Mouse (Mus musculus): ENCODE measurements around the gene Mfn1.

The Mfn1 gene

GRCm38 (mm10) chr3:32529303-32529898 is at the start of gene Mfn1:
Gene Mfn1, plus strand, starts transcription at chr3:32529465.
- in situ Hi-C loops (cut with MboI; ENCODE audit: unreplicated experiment in 2 of 2): no loop called here

DNA sequence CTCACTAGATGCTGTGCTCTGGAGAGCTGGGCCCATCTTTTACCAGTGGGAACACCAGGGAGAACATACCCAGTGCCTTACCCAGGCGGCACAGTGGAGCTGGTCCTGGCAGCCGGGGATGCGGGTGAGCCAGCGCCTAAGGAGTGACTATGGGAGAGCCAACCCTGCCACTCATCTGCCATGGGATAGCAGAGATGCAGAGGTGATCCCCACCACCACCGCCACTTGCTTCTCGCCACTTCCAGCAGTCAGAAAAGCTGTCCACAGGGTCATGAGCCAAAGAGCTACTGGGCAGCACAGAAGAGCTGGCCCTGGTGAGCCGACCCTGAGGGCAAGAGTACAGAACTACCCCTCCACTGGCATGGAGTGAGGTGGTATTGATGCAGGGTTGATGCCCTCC is 49.3 kb upstream of the Mfn1 start:
- in situ Hi-C loops (cut with MboI; ENCODE audit: unreplicated experiment in 2 of 2): loop anchor here in 1 of 2 experiments (25.0 kb wide), 1 partner anchor 693 kb away; no protein-coding TSS in a partner anchor

DNA sequence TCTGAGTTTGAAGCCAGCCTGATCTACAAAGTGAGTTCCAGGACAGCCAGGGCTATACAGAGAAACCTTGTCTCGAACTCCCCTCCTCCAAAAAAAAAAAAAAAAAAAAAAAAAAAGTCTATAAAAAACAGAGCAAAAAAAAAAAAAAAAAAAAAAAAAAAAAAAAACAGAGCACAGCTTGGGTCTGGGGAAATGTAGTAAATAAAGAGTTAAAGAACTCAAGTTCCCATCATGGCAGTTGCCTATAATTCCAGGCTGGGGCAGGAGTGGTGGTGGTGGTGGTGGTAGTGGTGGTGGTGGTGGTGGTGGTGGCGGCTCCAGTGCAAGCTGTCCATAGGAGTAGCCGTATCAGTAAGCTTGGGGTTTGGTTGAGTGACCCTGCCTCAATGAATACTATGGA is 46.2 kb upstream of the Mfn1 start:
- in situ Hi-C loops (cut with MboI; ENCODE audit: unreplicated experiment in 2 of 2): loop anchor here in 1 of 2 experiments (25.0 kb wide), 1 partner anchor 696 kb away; no protein-coding TSS in a partner anchor

DNA sequence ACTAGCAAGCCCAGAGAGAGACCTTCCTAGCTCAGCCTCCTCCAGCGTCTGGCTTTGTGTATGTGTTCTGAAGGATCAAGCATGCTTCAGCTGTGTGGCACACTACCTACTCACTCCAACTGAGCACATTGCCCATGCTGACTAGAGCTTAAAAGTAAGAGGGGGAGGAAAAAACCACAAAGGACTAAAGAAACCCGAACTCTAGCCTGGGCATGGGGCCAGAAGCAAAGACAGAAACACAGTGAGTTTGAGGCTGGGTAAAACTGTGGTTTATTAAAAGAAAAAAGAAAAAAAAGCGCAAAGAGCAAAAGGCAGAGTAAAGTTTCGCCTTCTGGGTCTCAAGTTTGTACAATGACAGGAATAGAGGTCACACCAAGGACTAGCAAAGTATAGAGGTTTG is 42.7 kb upstream of the Mfn1 start:
- in situ Hi-C loops (cut with MboI; ENCODE audit: unreplicated experiment in 2 of 2): loop anchor here in 1 of 2 experiments (25.0 kb wide), 1 partner anchor 699 kb away; no protein-coding TSS in a partner anchor

GRCm38 (mm10) chr3:32488172-32488571 is 41.1 kb upstream of the Mfn1 start:
- in situ Hi-C loops (cut with MboI; ENCODE audit: unreplicated experiment in 2 of 2): loop anchor here in 1 of 2 experiments (25.0 kb wide), 1 partner anchor 701 kb away; no protein-coding TSS in a partner anchor

DNA sequence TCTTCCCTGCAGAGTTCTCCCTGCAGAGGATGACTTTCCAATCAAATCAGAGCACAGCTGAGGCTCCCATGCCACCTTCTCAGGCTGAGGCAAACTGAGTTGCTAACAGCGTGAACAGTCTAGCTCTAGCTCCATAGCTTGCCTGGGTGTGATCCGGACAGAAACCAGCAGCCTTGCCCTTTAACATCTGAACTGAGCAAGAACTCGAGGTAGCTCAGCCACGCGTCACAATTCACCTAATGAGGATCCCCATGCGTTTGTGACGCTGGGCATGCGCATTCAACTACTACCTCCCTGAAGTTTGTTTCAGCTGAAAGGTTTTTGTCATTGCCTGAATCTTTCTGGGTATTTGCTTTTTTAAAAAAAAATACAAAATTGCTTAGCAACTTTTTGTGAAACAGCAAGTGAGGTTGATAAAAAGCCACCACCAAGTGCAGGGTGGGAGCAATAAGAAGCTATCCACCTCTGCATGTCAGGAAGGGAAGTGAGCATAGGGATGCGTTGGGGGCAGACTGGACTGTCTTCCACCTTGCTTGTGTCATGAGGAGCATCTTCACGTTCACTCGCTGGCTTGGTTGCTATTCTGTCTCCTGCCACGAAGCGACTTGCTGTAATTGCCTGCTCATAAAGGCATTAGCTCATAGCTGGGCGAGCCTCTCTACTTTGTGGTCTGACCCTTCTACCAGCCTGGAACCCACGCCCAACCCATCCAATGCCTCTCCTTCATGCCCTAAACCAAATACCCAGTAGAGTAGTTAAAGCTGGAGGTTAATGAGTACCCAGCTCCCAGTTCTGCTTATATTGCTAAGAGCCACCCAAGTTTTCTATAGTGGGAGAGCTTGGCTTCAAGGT is 39.0 kb upstream of the Mfn1 start:
- in situ Hi-C loops (cut with MboI; ENCODE audit: unreplicated experiment in 2 of 2): loop anchor here in 1 of 2 experiments (25.0 kb wide), 1 partner anchor 703 kb away; no protein-coding TSS in a partner anchor

- in situ Hi-C loops (cut with MboI; ENCODE audit: unreplicated experiment in 2 of 2): loop anchor here in 1 of 2 experiments (25.0 kb wide), 1 partner anchor 704 kb away; no protein-coding TSS in a partner anchor
Observed at GRCm38 (mm10) chr3:32490928-32491315, 38.3 kb upstream of the Mfn1 start.

- in situ Hi-C loops (cut with MboI; ENCODE audit: unreplicated experiment in 2 of 2): loop anchor here in 1 of 2 experiments (25.0 kb wide), 1 partner anchor 705 kb away; no protein-coding TSS in a partner anchor
Observed at GRCm38 (mm10) chr3:32492097-32493090, 36.9 kb upstream of the Mfn1 start, which contains the start of gene Kcnmb3. Gene Kcnmb3, minus strand, starts transcription at chr3:32492231.

- in situ Hi-C loops (cut with MboI; ENCODE audit: unreplicated experiment in 2 of 2): loop anchor here in 1 of 2 experiments (25.0 kb wide), 1 partner anchor 707 kb away; no protein-coding TSS in a partner anchor
Observed at GRCm38 (mm10) chr3:32494387-32495087, 34.7 kb upstream of the Mfn1 start.

- in situ Hi-C loops (cut with MboI; ENCODE audit: unreplicated experiment in 2 of 2): loop anchor here in 1 of 2 experiments (25.0 kb wide), 1 partner anchor 708 kb away; no protein-coding TSS in a partner anchor
Observed at GRCm38 (mm10) chr3:32495088-32495770, 34.0 kb upstream of the Mfn1 start.

- in situ Hi-C loops (cut with MboI; ENCODE audit: unreplicated experiment in 2 of 2): loop anchor here in 1 of 2 experiments (25.0 kb wide), 1 partner anchor 709 kb away; no protein-coding TSS in a partner anchor
Observed at GRCm38 (mm10) chr3:32495856-32496710, 33.2 kb upstream of the Mfn1 start.

DNA sequence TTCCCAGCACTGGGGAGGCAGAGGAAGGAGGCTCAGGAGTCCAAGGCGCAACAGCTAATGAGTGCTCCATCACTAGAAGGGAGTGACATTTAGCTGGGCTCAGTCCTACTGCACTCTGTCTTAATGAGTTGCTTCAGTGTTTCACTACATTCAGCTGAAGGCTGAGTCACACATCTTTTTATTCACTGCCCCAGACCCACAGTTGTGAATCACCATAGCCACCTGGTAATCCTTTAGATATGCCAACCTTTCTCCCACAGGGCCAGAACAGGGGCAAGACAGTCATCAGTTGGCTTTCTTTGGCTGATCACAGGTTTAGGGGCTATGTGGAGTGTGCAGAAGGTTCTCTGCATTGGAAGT is 32.6 kb upstream of the Mfn1 start:
- in situ Hi-C loops (cut with MboI; ENCODE audit: unreplicated experiment in 2 of 2): loop anchor here in 1 of 2 experiments (25.0 kb wide), 1 partner anchor 709 kb away; no protein-coding TSS in a partner anchor

DNA sequence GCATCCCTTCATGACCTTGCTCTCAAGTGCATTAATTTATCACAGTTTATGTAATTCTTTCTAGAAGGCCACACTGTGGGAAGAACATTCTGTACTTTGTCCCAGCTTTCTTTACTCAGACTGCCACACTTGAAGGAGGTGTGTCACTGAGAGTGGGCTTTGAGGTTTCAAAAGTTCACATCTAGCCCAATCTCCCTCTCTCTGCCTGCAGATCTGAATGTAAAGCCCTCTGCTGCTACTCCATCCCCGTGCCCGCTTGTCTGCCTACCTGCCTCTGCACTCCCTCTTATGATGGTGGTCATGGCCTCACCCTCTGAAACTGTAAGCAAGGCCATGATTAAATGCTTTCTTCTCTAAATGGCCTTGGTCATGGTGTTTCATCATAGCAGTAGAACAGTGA is 28.9 kb upstream of the Mfn1 start:
- in situ Hi-C loops (cut with MboI; ENCODE audit: unreplicated experiment in 2 of 2): loop anchor here (5.0 to 25.0 kb wide), 8 partner anchors 33 to 1888 kb away; partner anchors contain the start of genes Cldn11 (in 2 of the 2), Mynn (in 1 of the 2) and Ttc14 (in 1 of the 2)

GRCm38 (mm10) chr3:32505841-32506240 is 23.4 kb upstream of the Mfn1 start:
- in situ Hi-C loops (cut with MboI; ENCODE audit: unreplicated experiment in 2 of 2): loop anchor here (5.0 to 25.0 kb wide), 8 partner anchors 51 to 1894 kb away; partner anchors contain the start of genes Cldn11 (in 2 of the 2), Mynn (in 1 of the 2) and Ttc14 (in 1 of the 2)

DNA sequence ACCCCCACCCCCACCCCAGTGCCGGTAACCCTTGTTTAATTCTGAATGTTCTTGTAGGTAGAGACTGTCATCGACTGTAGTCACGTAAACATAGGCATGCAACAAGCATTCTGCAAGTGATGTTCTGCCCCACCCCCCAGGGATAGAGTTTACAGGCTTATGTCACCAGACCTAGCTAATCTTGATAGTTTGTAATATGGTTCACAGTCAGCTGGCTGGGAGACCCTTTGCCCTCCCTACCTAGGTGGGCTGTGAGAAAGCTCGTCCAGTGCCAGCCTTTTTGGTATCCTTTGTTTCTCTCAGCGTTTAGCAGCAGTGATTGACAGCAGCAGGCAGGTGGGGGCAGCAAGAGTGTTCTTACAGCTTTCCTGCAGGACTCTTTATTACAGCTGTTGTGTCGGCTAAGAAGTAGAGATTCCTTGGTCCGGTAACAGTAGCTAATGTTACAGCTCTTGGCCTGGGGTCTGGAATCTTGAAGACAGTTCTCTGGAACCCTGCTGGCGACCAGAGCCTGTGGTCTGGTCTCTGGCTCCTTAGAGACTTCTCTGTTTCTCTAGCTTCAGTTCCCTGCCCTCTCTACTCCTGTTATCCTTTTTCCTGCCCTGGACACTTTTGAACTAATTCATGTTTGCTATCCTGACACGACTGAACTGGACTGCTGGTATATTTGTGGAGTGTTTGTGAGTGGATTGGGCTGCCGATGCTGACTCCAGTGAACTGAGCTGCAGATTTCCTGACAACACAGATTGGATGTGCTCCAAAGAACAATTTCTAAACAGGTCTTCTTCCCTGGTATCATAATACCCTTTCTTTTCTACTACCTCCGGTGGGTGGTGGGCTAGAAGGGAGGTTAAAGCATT is 22.7 kb upstream of the Mfn1 start:
- in situ Hi-C loops (cut with MboI; ENCODE audit: unreplicated experiment in 2 of 2): loop anchor here (5.0 to 25.0 kb wide), 8 partner anchors 52 to 1894 kb away; partner anchors contain the start of genes Cldn11 (in 2 of the 2), Mynn (in 1 of the 2) and Ttc14 (in 1 of the 2)

GRCm38 (mm10) chr3:32508666-32509324 is 20.5 kb upstream of the Mfn1 start:
- in situ Hi-C loops (cut with MboI; ENCODE audit: unreplicated experiment in 2 of 2): loop anchor here (5.0 to 25.0 kb wide), 8 partner anchors 54 to 1896 kb away; partner anchors contain the start of genes Cldn11 (in 2 of the 2), Mynn (in 1 of the 2) and Ttc14 (in 1 of the 2)

Measured in v-Abl transformed pro-B cells (cell line).